ENCODE assay signal across 11 mouse cellular contexts in genomic region chr14:71766856-71767255, GRCm38 (mm10).
"Had no signal": no experiment of that assay in that cellular context is flagged by ENCODE, and none has a peak within 500 bp of the region (broad histone marks: within the 10 kb centered on the region; RNA-seq: fewer than 3 reads in every experiment).

No protein-coding gene starts in this region.

- DNase-seq: right cerebral cortex, adult 18-20 months; right cerebral cortex, postnatal 14 days; right cerebral cortex, postnatal 25 days; right cerebral cortex, postnatal 4 days; spleen, adult 18-20 months; thymus, adult 18-20 months; thymus, adult 2 months; thymus, postnatal 14 days; thymus, postnatal 25 days; thymus, postnatal 36 days; thymus, postnatal 4 days had no signal
